Mouse (Mus musculus): ENCODE data around the gene Clybl. TPM values are rescaled to one million over a fixed set of nuclear protein-coding genes. Genes with fewer than 3 reads are reported as not detected.

Clybl gene
- polyA plus RNA-seq, 1 experiment from 2014 or later: 29.1 TPM

- DNase-seq (ENCODE audit: low spot score) (peak; percentile 47), ATAC-seq (replicated peaks; ENCODE audit: insufficient number of reproducible peaks, low FRiP score, low TSS enrichment, low read depth) (no peak; the same call in 1 of the 2 replicates)
- 70% methylated on average over 11 of the region's 11 CpGs for WGBS
- Histone ChIP-seq H3K4me1 (ENCODE audit: control insufficient read depth, insufficient read depth, low read length) (no peaks in the 10 kb centered on the region), H3K4me2 (ENCODE audit: low read depth, low read length) (no peak overlapping the region), H3K9ac (replicated peaks; ENCODE audit: low read length) (no peak overlapping the region), H3K36me3 (replicated peaks; ENCODE audit: control insufficient read depth, insufficient read depth, low read depth, low read length) (no peaks in the 10 kb centered on the region), H3K27ac (replicated peaks; ENCODE audit: low read depth, low read length) (no peak overlapping the region), H3K9me3 (replicated peaks; ENCODE audit: control insufficient read depth, low read length) (no peaks in the 10 kb centered on the region), H3K27me3 (ENCODE audit: control insufficient read depth, insufficient read depth, low read length) (no peaks in the 10 kb centered on the region), H3K4me3 (ENCODE audit: low read depth, low read length) (no peak overlapping the region)
These were observed 118.8 kb downstream of the Clybl start for GRCm38 (mm10) chr14:122300261-122300660.

GRCm38 (mm10) chr14:122303821-122304220 is 122.3 kb downstream of the Clybl start:
- no peak for DNase-seq (ENCODE audit: low spot score)
- Histone ChIP-seq H3K4me3 (ENCODE audit: low read depth, low read length) (no peak overlapping the region), H3K4me1 (ENCODE audit: control insufficient read depth, insufficient read depth, low read length) (no peaks in the 10 kb centered on the region), H3K9ac (replicated peaks; ENCODE audit: low read length) (no peak overlapping the region), H3K4me2 (ENCODE audit: low read depth, low read length) (no peak overlapping the region), H3K9me3 (replicated peaks; ENCODE audit: control insufficient read depth, low read length) (no peaks in the 10 kb centered on the region), H3K27me3 (ENCODE audit: control insufficient read depth, insufficient read depth, low read length) (no peaks in the 10 kb centered on the region), H3K27ac (replicated peaks; ENCODE audit: low read depth, low read length) (no peak overlapping the region), H3K36me3 (replicated peaks; ENCODE audit: control insufficient read depth, insufficient read depth, low read depth, low read length) (no peaks in the 10 kb centered on the region)
- ATAC-seq (replicated peaks; ENCODE audit: insufficient number of reproducible peaks, low FRiP score, low TSS enrichment, low read depth): no peak; the same call in 1 of the 2 replicates
- 58% methylated on average over 1 of the region's 1 CpGs for WGBS

- no peak overlapping the region for H3K4me3 ChIP-seq (ENCODE audit: low read depth, low read length)
- ATAC-seq (replicated peaks; ENCODE audit: insufficient number of reproducible peaks, low FRiP score, low TSS enrichment, low read depth) (no peak), DNase-seq (ENCODE audit: low spot score) (no peak)
- no peaks in the 10 kb centered on the region for H3K27me3 ChIP-seq (ENCODE audit: control insufficient read depth, insufficient read depth, low read length)
- WGBS: 75% methylated on average over 8 of the region's 8 CpGs
- no peak overlapping the region for H3K9ac ChIP-seq (replicated peaks; ENCODE audit: low read length)
- H3K27ac ChIP-seq (replicated peaks; ENCODE audit: low read depth, low read length): no peak overlapping the region
- H3K4me1 ChIP-seq (ENCODE audit: control insufficient read depth, insufficient read depth, low read length): no peaks in the 10 kb centered on the region
- no peaks in the 10 kb centered on the region for H3K36me3 ChIP-seq (replicated peaks; ENCODE audit: control insufficient read depth, insufficient read depth, low read depth, low read length)
- H3K4me2 ChIP-seq (ENCODE audit: low read depth, low read length): no peak overlapping the region
- H3K9me3 ChIP-seq (replicated peaks; ENCODE audit: control insufficient read depth, low read length): no peaks in the 10 kb centered on the region
These were observed 123.6 kb downstream of the Clybl start for GRCm38 (mm10) chr14:122305132-122305531.

- H3K9me3 ChIP-seq (replicated peaks; ENCODE audit: control insufficient read depth, low read length): peaks cover 3% of the 10 kb centered on the region; the same call in 1 of the 2 replicates
- H3K4me3 ChIP-seq (ENCODE audit: low read depth, low read length): no peak overlapping the region
- DNase-seq (ENCODE audit: low spot score) (no peak), ATAC-seq (replicated peaks; ENCODE audit: insufficient number of reproducible peaks, low FRiP score, low TSS enrichment, low read depth) (no peak)
- no peaks in the 10 kb centered on the region for H3K27me3 ChIP-seq (ENCODE audit: control insufficient read depth, insufficient read depth, low read length)
- no peak overlapping the region for H3K9ac ChIP-seq (replicated peaks; ENCODE audit: low read length)
- H3K4me1 ChIP-seq (ENCODE audit: control insufficient read depth, insufficient read depth, low read length): no peaks in the 10 kb centered on the region
- 90% methylated on average over 6 of the region's 6 CpGs for WGBS
- no peak overlapping the region for H3K27ac ChIP-seq (replicated peaks; ENCODE audit: low read depth, low read length)
- H3K36me3 ChIP-seq (replicated peaks; ENCODE audit: control insufficient read depth, insufficient read depth, low read depth, low read length): no peaks in the 10 kb centered on the region
- no peak overlapping the region for H3K4me2 ChIP-seq (ENCODE audit: low read depth, low read length)
These were observed 130.9 kb downstream of the Clybl start for GRCm38 (mm10) chr14:122312415-122312814.

GRCm38 (mm10) chr14:122313328-122313727 is 131.8 kb downstream of the Clybl start:
- WGBS: 91% methylated on average over 4 of the region's 4 CpGs
- peaks cover 3% of the 10 kb centered on the region; the same call in 1 of the 2 replicates for H3K9me3 ChIP-seq (replicated peaks; ENCODE audit: control insufficient read depth, low read length)
- no peak overlapping the region for H3K9ac ChIP-seq (replicated peaks; ENCODE audit: low read length)
- H3K4me1 ChIP-seq (ENCODE audit: control insufficient read depth, insufficient read depth, low read length): no peaks in the 10 kb centered on the region
- no peak for ATAC-seq (replicated peaks; ENCODE audit: insufficient number of reproducible peaks, low FRiP score, low TSS enrichment, low read depth)
- no peak overlapping the region for H3K27ac ChIP-seq (replicated peaks; ENCODE audit: low read depth, low read length)
- H3K4me3 ChIP-seq (ENCODE audit: low read depth, low read length): no peak overlapping the region
- no peaks in the 10 kb centered on the region for H3K27me3 ChIP-seq (ENCODE audit: control insufficient read depth, insufficient read depth, low read length)
- no peak for DNase-seq (ENCODE audit: low spot score)
- no peak overlapping the region for H3K4me2 ChIP-seq (ENCODE audit: low read depth, low read length)
- H3K36me3 ChIP-seq (replicated peaks; ENCODE audit: control insufficient read depth, insufficient read depth, low read depth, low read length): no peaks in the 10 kb centered on the region

GRCm38 (mm10) chr14:122315743-122316142 is 134.2 kb downstream of the Clybl start:
- Histone ChIP-seq H3K36me3 (replicated peaks; ENCODE audit: control insufficient read depth, insufficient read depth, low read depth, low read length) (no peaks in the 10 kb centered on the region), H3K4me2 (ENCODE audit: low read depth, low read length) (no peak overlapping the region), H3K27me3 (ENCODE audit: control insufficient read depth, insufficient read depth, low read length) (no peaks in the 10 kb centered on the region), H3K9me3 (replicated peaks; ENCODE audit: control insufficient read depth, low read length) (peaks cover 3% of the 10 kb centered on the region; the same call in 1 of the 2 replicates), H3K9ac (replicated peaks; ENCODE audit: low read length) (no peak overlapping the region), H3K4me3 (ENCODE audit: low read depth, low read length) (no peak overlapping the region), H3K4me1 (ENCODE audit: control insufficient read depth, insufficient read depth, low read length) (no peaks in the 10 kb centered on the region), H3K27ac (replicated peaks; ENCODE audit: low read depth, low read length) (no peak overlapping the region)
- ATAC-seq (replicated peaks; ENCODE audit: insufficient number of reproducible peaks, low FRiP score, low TSS enrichment, low read depth) (no peak), DNase-seq (ENCODE audit: low spot score) (no peak)
- 90% methylated on average over 12 of the region's 12 CpGs for WGBS

GRCm38 (mm10) chr14:122322136-122322535 is 140.6 kb downstream of the Clybl start:
- ATAC-seq (replicated peaks; ENCODE audit: insufficient number of reproducible peaks, low FRiP score, low TSS enrichment, low read depth): no peak

GRCm38 (mm10) chr14:122323838-122324458 is 142.4 kb downstream of the Clybl start:
- no peak overlapping the region for H3K27ac ChIP-seq (replicated peaks; ENCODE audit: low read depth, low read length)
- no peak overlapping the region for H3K4me2 ChIP-seq (ENCODE audit: low read depth, low read length)
- ATAC-seq (replicated peaks; ENCODE audit: insufficient number of reproducible peaks, low FRiP score, low TSS enrichment, low read depth): no peak
- H3K9ac ChIP-seq (replicated peaks; ENCODE audit: low read length): no peak overlapping the region
- no peaks in the 10 kb centered on the region for H3K27me3 ChIP-seq (ENCODE audit: control insufficient read depth, insufficient read depth, low read length)
- no peaks in the 10 kb centered on the region for H3K4me1 ChIP-seq (ENCODE audit: control insufficient read depth, insufficient read depth, low read length)
- no peaks in the 10 kb centered on the region for H3K9me3 ChIP-seq (replicated peaks; ENCODE audit: control insufficient read depth, low read length)
- no peaks in the 10 kb centered on the region for H3K36me3 ChIP-seq (replicated peaks; ENCODE audit: control insufficient read depth, insufficient read depth, low read depth, low read length)
- no peak for DNase-seq (ENCODE audit: low spot score)
- 75% methylated on average over 9 of the region's 9 CpGs for WGBS
- no peak overlapping the region for H3K4me3 ChIP-seq (ENCODE audit: low read depth, low read length)

More at GRCm38 (mm10) chr14:122322136-122322535, 140.6 kb downstream of the Clybl start:
- Histone ChIP-seq H3K4me1 (ENCODE audit: control insufficient read depth, insufficient read depth, low read length) (no peaks in the 10 kb centered on the region), H3K4me2 (ENCODE audit: low read depth, low read length) (no peak overlapping the region), H3K36me3 (replicated peaks; ENCODE audit: control insufficient read depth, insufficient read depth, low read depth, low read length) (no peaks in the 10 kb centered on the region), H3K9me3 (replicated peaks; ENCODE audit: control insufficient read depth, low read length) (no peaks in the 10 kb centered on the region), H3K9ac (replicated peaks; ENCODE audit: low read length) (no peak overlapping the region), H3K27me3 (ENCODE audit: control insufficient read depth, insufficient read depth, low read length) (no peaks in the 10 kb centered on the region), H3K27ac (replicated peaks; ENCODE audit: low read depth, low read length) (no peak overlapping the region), H3K4me3 (ENCODE audit: low read depth, low read length) (no peak overlapping the region)
- WGBS: 27% methylated on average over 5 of the region's 5 CpGs
- DNase-seq (ENCODE audit: low spot score): peak; percentile 82

Measured in embryonic facial prominence, embryonic 11.5 days (tissue).